Mouse (Mus musculus) ovary, adult 10 weeks (tissue): ENCODE data around the gene Map4k5. TPM values are rescaled to one million over a fixed set of nuclear protein-coding genes. Genes with fewer than 3 reads are reported as not detected.

Experiments
- polyA plus RNA-seq: library from polyadenylated mRNA; stranded (reverse); fragments of 350-450 nt; fragmentation: Illumina TruSeq; extraction: RNeasy Lipid Tissue Mini Kit (QIAGEN cat#74804); gene quantifications from one replicate; pipeline ENCODE4 v1.2.3, GENCODE M21; 2014

Gene Map4k5
- 118 TPM for polyA plus RNA-seq

DNA sequence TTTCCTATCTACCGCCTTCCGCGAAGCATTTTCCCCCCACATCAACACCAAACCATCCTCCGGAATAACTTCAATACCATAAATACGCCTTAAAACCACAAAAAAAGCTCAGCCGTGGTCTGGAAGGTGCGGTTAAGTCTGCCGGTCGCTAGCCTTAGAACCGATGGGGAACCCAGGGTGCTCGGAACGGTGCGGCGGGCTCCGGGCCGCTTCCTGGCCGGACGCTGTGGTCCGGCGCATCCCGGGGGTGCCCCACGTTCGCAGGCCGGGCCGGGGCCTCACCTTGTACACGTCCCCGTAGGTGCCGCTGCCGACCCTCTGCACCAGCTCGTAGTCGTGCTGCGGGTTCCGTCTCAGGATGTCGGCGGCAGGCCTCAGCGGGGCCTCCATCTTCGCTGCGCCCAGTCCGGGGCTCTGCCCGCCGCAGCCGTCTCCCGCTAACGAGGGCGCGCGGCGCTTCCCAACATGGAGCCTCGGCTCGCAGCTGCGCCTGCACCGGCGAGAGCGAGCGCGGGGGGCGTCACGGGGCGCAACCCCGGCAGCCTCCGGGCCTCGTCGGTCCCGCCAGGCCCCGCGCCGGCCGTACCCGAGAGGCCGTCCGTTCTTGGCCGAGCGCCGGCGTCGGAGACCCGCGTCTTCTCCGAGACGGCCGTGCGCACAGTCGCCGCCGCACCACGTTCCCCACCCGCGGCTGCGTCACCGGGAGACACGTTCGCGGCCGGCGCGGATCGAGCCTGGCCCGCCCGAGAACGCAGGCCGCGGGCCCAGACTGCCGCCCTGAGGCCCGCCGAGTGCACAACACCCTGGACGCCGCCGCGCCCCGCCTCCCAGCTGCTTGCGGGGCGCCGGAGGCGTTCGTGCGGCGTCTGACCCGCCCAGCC, at the start of gene Map4k5, which contains the start of gene Atl1:
Map4k5 (minus strand) TSS at position 830 of the 881 bp plus-strand sequence.
Atl1 (plus strand) TSS at position 244 of the 881 bp plus-strand sequence.

DNA sequence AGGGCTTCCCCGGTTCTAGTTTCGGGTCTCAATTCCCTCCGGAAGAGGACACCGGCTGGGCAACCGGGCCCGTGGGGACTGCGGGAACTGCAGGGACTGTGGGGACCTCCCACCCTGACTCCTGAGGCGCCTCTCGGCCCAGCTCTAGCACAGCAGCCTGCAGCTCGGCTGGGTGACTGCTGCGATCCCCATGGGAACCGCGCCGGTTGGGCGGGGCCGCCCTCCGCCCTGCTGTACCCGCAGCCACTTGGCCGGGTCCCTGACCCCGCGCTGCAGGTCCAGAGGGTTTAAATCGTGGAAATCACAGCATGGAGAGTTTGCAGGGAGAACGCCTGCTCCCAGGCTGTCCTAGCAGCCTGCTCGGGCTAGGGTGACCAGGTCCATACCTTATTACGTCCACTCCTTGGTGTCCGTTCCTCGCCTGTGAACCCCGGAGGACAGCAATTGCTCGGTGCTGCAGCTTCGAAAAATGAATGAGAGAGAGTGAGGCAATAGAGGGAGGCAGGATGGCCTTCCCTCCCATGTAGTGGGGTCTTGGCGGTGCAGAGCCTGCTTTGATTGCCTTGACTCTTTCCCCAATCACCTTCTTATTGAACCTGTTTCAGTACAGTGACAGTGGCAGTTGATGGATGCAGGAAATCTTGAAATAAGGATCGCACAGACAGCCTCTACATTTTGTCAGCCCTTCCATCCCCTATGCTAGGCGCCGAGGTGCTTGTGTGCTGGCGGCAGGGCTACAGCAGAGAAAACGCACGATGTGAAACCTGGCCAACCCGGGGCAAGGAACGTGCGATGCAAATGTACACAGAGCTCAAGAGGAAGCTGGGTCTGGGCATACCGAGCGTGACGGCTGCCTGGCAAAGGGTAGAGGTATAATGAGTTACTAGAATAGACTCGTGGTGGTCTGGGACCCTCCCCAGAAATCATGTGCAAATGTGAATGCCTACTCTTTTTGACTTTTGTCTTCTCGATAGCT, 102.2 kb downstream of the Map4k5 start, which contains the start of gene Cdkl1:
Cdkl1 (minus strand) TSS at position 738 of the 976 bp plus-strand sequence.

Other genes starting within 250 kb of the Map4k5 start
- gene Sos2, start 211.3 kb downstream of the Map4k5 start, polyA plus RNA-seq: 110 TPM
- 20.2 TPM for gene L2hgdh, start 168.3 kb downstream of the Map4k5 start, polyA plus RNA-seq
- 30.4 TPM for gene Atp5s, start 168.2 kb downstream of the Map4k5 start, polyA plus RNA-seq
- gene Cdkl1, start 101.9 kb downstream of the Map4k5 start, polyA plus RNA-seq: 14.0 TPM
- 9.0 TPM for gene Atl1, start 586 bp downstream of the Map4k5 start, polyA plus RNA-seq
- 130 TPM for gene Sav1, start 93.8 kb upstream of the Map4k5 start, polyA plus RNA-seq
- gene Nin, start 220.5 kb upstream of the Map4k5 start, polyA plus RNA-seq: 20.9 TPM